Mouse (Mus musculus) hindbrain, embryonic 12.5 days (tissue): Measurements from ENCODE around the gene Skp2. TPM values are rescaled to one million over a fixed set of nuclear protein-coding genes. Genes with fewer than 3 reads are reported as not detected.
A peak's percentile ranks its signal among the peaks of the same experiment; 100 is the strongest.

ENCODE experiments used
- ATAC-seq: fragments of 200-750 bp; cut with Nextera tagmentation; 2 replicates; pipeline ENCODE4 v1.8.0; 2017; ENCODE audit warnings: moderate TSS enrichment; ENCODE audit not compliant: low FRiP score
- H3K27ac ChIP-seq: fragments of 300-500 bp; sonication (generic); 2 replicates; pipeline ENCODE4 v1.5.1; 2016; ENCODE audit warnings: mild to moderate bottlenecking
- H3K27me3 ChIP-seq: fragments of 300-500 bp; sonication (generic); 2 replicates; pipeline ENCODE4 v1.6.1; 2016; ENCODE audit warnings: mild to moderate bottlenecking
- H3K36me3 ChIP-seq: fragments of 300-500 bp; sonication (generic); 2 replicates; pipeline ENCODE4 v1.6.1; 2016; ENCODE audit warnings: mild to moderate bottlenecking
- H3K4me1 ChIP-seq: fragments of 300-500 bp; sonication (generic); 2 replicates; pipeline ENCODE4 v1.6.1; 2016
- H3K4me2 ChIP-seq: fragments of 300-500 bp; sonication (generic); replicated peaks from 2 replicates; pipeline ENCODE4 v1.6.1; 2016; ENCODE audit warnings: mild to moderate bottlenecking
- H3K4me3 ChIP-seq: fragments of 300-500 bp; sonication (generic); 2 replicates; pipeline ENCODE4 v1.5.1; 2016; ENCODE audit warnings: mild to moderate bottlenecking
- H3K9ac ChIP-seq: fragments of 300-500 bp; sonication (generic); 2 replicates; pipeline ENCODE4 v1.6.1; 2016; ENCODE audit warnings: mild to moderate bottlenecking, moderate library complexity
- H3K9me3 ChIP-seq: fragments of 300-500 bp; sonication (generic); replicated peaks from 2 replicates; pipeline ENCODE4 v1.6.1; 2016; ENCODE audit warnings: mild to moderate bottlenecking
- WGBS: fragments of 180-500 bp; shearing (Covaris S2); methylation state at CpG from one replicate; pipeline ENCODE4 v1.1.7; 2016; 5-methylcytosine and 5-hydroxymethylcytosine counted together
- polyA plus RNA-seq: library from polyadenylated mRNA; unstranded; fragments of >200 nt; fragmentation: Nextera tagmentation; extraction: Ambion mirVana; gene quantifications from 2 replicates; pipeline ENCODE4 v1.2.1, GENCODE M21; 2016

Gene Skp2
- polyA plus RNA-seq, 1 experiment from 2014 or later: 71.7 TPM

GRCm38 (mm10) chr15:9110526-9111347 lies 44.5 kb downstream of the Skp2 start:
- Histone ChIP-seq H3K9me3 (no peaks in the 10 kb centered on the region), H3K4me3 (no peak overlapping the region), H3K9ac (no peak overlapping the region), H3K27me3 (no peaks in the 10 kb centered on the region), H3K4me1 (no peaks in the 10 kb centered on the region), H3K36me3 (peaks cover 57% of the 10 kb centered on the region), H3K27ac (no peak overlapping the region), H3K4me2 (no peak overlapping the region)
- 91% methylated on average over 6 of the region's 6 CpGs for WGBS
- ATAC-seq: no peak

GRCm38 (mm10) chr15:9106303-9107074 lies 48.7 kb downstream of the Skp2 start:
- no peak overlapping the region for H3K9ac ChIP-seq
- peaks cover 41% of the 10 kb centered on the region for H3K36me3 ChIP-seq
- H3K4me1 ChIP-seq: no peaks in the 10 kb centered on the region
- H3K4me2 ChIP-seq: no peak overlapping the region
- H3K9me3 ChIP-seq: no peaks in the 10 kb centered on the region
- no peak overlapping the region for H3K4me3 ChIP-seq
- ATAC-seq: no peak
- no peaks in the 10 kb centered on the region for H3K27me3 ChIP-seq
- 86% methylated on average over 13 of the region's 13 CpGs for WGBS
- no peak overlapping the region for H3K27ac ChIP-seq

GRCm38 (mm10) chr15:9100446-9101077 lies 54.7 kb downstream of the Skp2 start:
- H3K9me3 ChIP-seq: no peaks in the 10 kb centered on the region
- no peak overlapping the region; the same call in 1 of the 2 replicates for H3K27ac ChIP-seq
- no peaks in the 10 kb centered on the region for H3K27me3 ChIP-seq
- WGBS: 84% methylated on average over 10 of the region's 10 CpGs
- no peak overlapping the region for H3K4me3 ChIP-seq
- no peak overlapping the region for H3K4me2 ChIP-seq
- no peak for ATAC-seq
- peaks cover 41% of the 10 kb centered on the region for H3K36me3 ChIP-seq
- no peaks in the 10 kb centered on the region for H3K4me1 ChIP-seq
- H3K9ac ChIP-seq: no peak overlapping the region

GRCm38 (mm10) chr15:9096865-9097264 lies 58.4 kb downstream of the Skp2 start:
- H3K4me1 ChIP-seq: peaks cover 9% of the 10 kb centered on the region
- no peaks in the 10 kb centered on the region for H3K9me3 ChIP-seq
- H3K4me3 ChIP-seq: no peak overlapping the region
- no peak overlapping the region for H3K4me2 ChIP-seq
- no peaks in the 10 kb centered on the region for H3K27me3 ChIP-seq
- no peak overlapping the region for H3K27ac ChIP-seq
- no peak overlapping the region for H3K9ac ChIP-seq
- ATAC-seq: no peak
- peaks cover 38% of the 10 kb centered on the region for H3K36me3 ChIP-seq
- 95% methylated on average over 4 of the region's 4 CpGs for WGBS

- peaks cover 20% of the 10 kb centered on the region for H3K36me3 ChIP-seq
- 18% methylated on average over 13 of the region's 13 CpGs for WGBS
- H3K27ac ChIP-seq: 0 out of 2 replicates have a peak overlapping the region, but pooled peaks have one; percentile 17
- no peak overlapping the region for H3K4me3 ChIP-seq
- no peaks in the 10 kb centered on the region for H3K27me3 ChIP-seq
- no peaks in the 10 kb centered on the region for H3K9me3 ChIP-seq
- peak; percentile 94 for ATAC-seq
- H3K4me2 ChIP-seq: peak overlapping the region; percentile 29
- H3K4me1 ChIP-seq: peaks cover 9% of the 10 kb centered on the region
- no peak overlapping the region for H3K9ac ChIP-seq
Measured at GRCm38 (mm10) chr15:9094366-9094750, 60.9 kb downstream of the Skp2 start.

GRCm38 (mm10) chr15:9093598-9094365 lies 61.4 kb downstream of the Skp2 start:
- peaks cover 20% of the 10 kb centered on the region for H3K36me3 ChIP-seq
- no peak overlapping the region for H3K4me3 ChIP-seq
- H3K27me3 ChIP-seq: no peaks in the 10 kb centered on the region
- peak overlapping the region; percentile 30; the same call in 1 of the 2 replicates for H3K27ac ChIP-seq
- peaks cover 9% of the 10 kb centered on the region for H3K4me1 ChIP-seq
- H3K4me2 ChIP-seq: peak overlapping the region; percentile 29; the same call in 1 of the 2 replicates
- 75% methylated on average over 11 of the region's 11 CpGs for WGBS
- peak; percentile 41; the same call in 1 of the 2 replicates for ATAC-seq
- H3K9ac ChIP-seq: no peak overlapping the region
- no peaks in the 10 kb centered on the region for H3K9me3 ChIP-seq

GRCm38 (mm10) chr15:9090662-9091061 lies 64.6 kb downstream of the Skp2 start:
- WGBS: 98% methylated on average over 5 of the region's 5 CpGs
- H3K4me1 ChIP-seq: peaks cover 11% of the 10 kb centered on the region

GRCm38 (mm10) chr15:9089136-9089720 lies 66.0 kb downstream of the Skp2 start:
- Histone ChIP-seq H3K27me3 (no peaks in the 10 kb centered on the region), H3K9ac (no peak overlapping the region), H3K9me3 (no peaks in the 10 kb centered on the region), H3K4me2 (no peak overlapping the region), H3K4me1 (peaks cover 4% of the 10 kb centered on the region), H3K27ac (no peak overlapping the region), H3K36me3 (peaks cover 13% of the 10 kb centered on the region), H3K4me3 (no peak overlapping the region)
- no peak for ATAC-seq
- whole genome bisulfite sequencing: 25% methylated on average over 2 of the region's 2 CpGs

More at GRCm38 (mm10) chr15:9090662-9091061, 64.6 kb downstream of the Skp2 start:
- ATAC-seq: no peak
- H3K36me3 ChIP-seq: peaks cover 16% of the 10 kb centered on the region
- H3K9ac ChIP-seq: no peak overlapping the region
- H3K4me2 ChIP-seq: no peak overlapping the region
- no peak overlapping the region for H3K4me3 ChIP-seq
- H3K9me3 ChIP-seq: no peaks in the 10 kb centered on the region
- H3K27me3 ChIP-seq: no peaks in the 10 kb centered on the region
- no peak overlapping the region for H3K27ac ChIP-seq

GRCm38 (mm10) chr15:9088683-9089072 lies 66.5 kb downstream of the Skp2 start:
- no peak for ATAC-seq
- 61% methylated on average over 8 of the region's 8 CpGs for WGBS
- H3K9ac ChIP-seq: no peak overlapping the region
- H3K4me1 ChIP-seq: 0 out of 2 replicates have a peak, but pooled peaks cover 2% of the 10 kb centered on the region
- H3K4me2 ChIP-seq: no peak overlapping the region
- no peak overlapping the region for H3K4me3 ChIP-seq
- H3K27me3 ChIP-seq: no peaks in the 10 kb centered on the region
- no peak overlapping the region for H3K27ac ChIP-seq
- peaks cover 9% of the 10 kb centered on the region for H3K36me3 ChIP-seq
- H3K9me3 ChIP-seq: no peaks in the 10 kb centered on the region

- Histone ChIP-seq H3K4me2 (no peak overlapping the region), H3K9ac (no peak overlapping the region), H3K36me3 (0 out of 2 replicates have a peak, but pooled peaks cover 4% of the 10 kb centered on the region), H3K27me3 (no peaks in the 10 kb centered on the region), H3K4me3 (no peak overlapping the region), H3K27ac (no peak overlapping the region), H3K4me1 (0 out of 2 replicates have a peak, but pooled peaks cover 2% of the 10 kb centered on the region), H3K9me3 (no peaks in the 10 kb centered on the region)
- no peak for ATAC-seq
- 88% methylated on average over 17 of the region's 17 CpGs for WGBS
Measured at GRCm38 (mm10) chr15:9087895-9088682, 67.1 kb downstream of the Skp2 start.

GRCm38 (mm10) chr15:9087421-9087820 lies 67.8 kb downstream of the Skp2 start:
- no peaks in the 10 kb centered on the region for H3K36me3 ChIP-seq
- 0 out of 2 replicates have a peak, but pooled peaks cover 2% of the 10 kb centered on the region for H3K4me1 ChIP-seq
- H3K4me3 ChIP-seq: no peak overlapping the region
- no peaks in the 10 kb centered on the region for H3K27me3 ChIP-seq
- ATAC-seq: no peak
- WGBS: 86% methylated on average over 5 of the region's 5 CpGs
- H3K27ac ChIP-seq: no peak overlapping the region
- H3K4me2 ChIP-seq: no peak overlapping the region
- no peaks in the 10 kb centered on the region for H3K9me3 ChIP-seq
- H3K9ac ChIP-seq: no peak overlapping the region
